Mouse (Mus musculus) MEL (cell line): Measurements from ENCODE around the gene C030005K15Rik. TPM values are rescaled to one million over a fixed set of nuclear protein-coding genes. Genes with fewer than 3 reads are reported as not detected.
"Not testable (repeated sequence)": the region's sequence is repeated elsewhere in the genome, so short reads cannot be mapped to it uniquely, and the experiment has no call there.

Source experiments
- DNase-seq: peaks from one replicate; pipeline ENCODE4 v3.0.0; 2011; ENCODE audit warnings: low read depth, low spot score
- H3K27ac ChIP-seq: 2 replicates; pipeline ENCODE4 v1.5.1; 2012; ENCODE audit warnings: low read depth, mild to moderate bottlenecking, control low read depth, low read length, moderate library complexity; ENCODE audit not compliant: control insufficient read depth
- H3K27me3 ChIP-seq, 2 experiments: fragments of 150-350 bp in 1 of 2; sonication (generic) in 1 of 2; 2 replicates each; pipeline ENCODE4 v1.6.1; 2012; ENCODE audit warnings: low read length in 2 of 2, mild to moderate bottlenecking in 2 of 2, improper control_type of control experiment in 1 of 2, moderate library complexity in 1 of 2; ENCODE audit not compliant: insufficient read depth in 2 of 2, control insufficient read depth in 1 of 2
- H3K36me3 ChIP-seq, 2 experiments: 2 replicates each; pipeline ENCODE4 v1.6.1; 2012 to 2014; ENCODE audit warnings: low read length in 2 of 2, improper control_type of control experiment in 1 of 2, inconsistent platforms in 1 of 2, mild to moderate bottlenecking in 1 of 2; ENCODE audit not compliant: insufficient read depth in 2 of 2, control insufficient read depth in 1 of 2
- H3K4me1 ChIP-seq, 2 experiments: fragments of 150-350 bp in 1 of 2; sonication (generic) in 1 of 2; 2 replicates each; pipeline ENCODE4 v1.6.1; 2012; ENCODE audit warnings: low read length in 2 of 2, improper control_type of control experiment in 1 of 2, mild to moderate bottlenecking in 1 of 2; ENCODE audit not compliant: insufficient read depth in 2 of 2, control insufficient read depth in 1 of 2
- H3K4me3 ChIP-seq, 2 experiments: fragments of 150-350 bp in 1 of 2; sonication (generic) in 1 of 2; 2 replicates each; pipeline ENCODE4 v1.5.1; 2012; ENCODE audit warnings: low read depth in 2 of 2, low read length in 2 of 2, mild to moderate bottlenecking in 2 of 2, moderate library complexity in 2 of 2, control low read depth in 1 of 2, improper control_type of control experiment in 1 of 2; ENCODE audit not compliant: control insufficient read depth in 1 of 2, insufficient read depth in 1 of 2
- H3K79me2 ChIP-seq: 2 replicates; pipeline ENCODE4 v1.6.1; 2012; ENCODE audit warnings: mild to moderate bottlenecking, low read length, moderate library complexity; ENCODE audit not compliant: control insufficient read depth, poor library complexity, insufficient read depth
- H3K9ac ChIP-seq: 2 replicates; pipeline ENCODE4 v1.6.1; 2012; ENCODE audit warnings: low read depth, mild to moderate bottlenecking, control low read depth, low read length, moderate library complexity; ENCODE audit not compliant: control insufficient read depth, poor library complexity, severe bottlenecking
- H3K9me3 ChIP-seq: fragments of 150-350 bp; sonication (generic); replicated peaks from 2 replicates; pipeline ENCODE4 v1.6.1; 2012; ENCODE audit warnings: mild to moderate bottlenecking, low read length, improper control_type of control experiment, moderate library complexity; ENCODE audit not compliant: insufficient read depth
- CHD1 ChIP-seq: IDR thresholded peaks from 2 replicates; pipeline ENCODE4 v1.6.1; 2012; ENCODE audit warnings: low read depth, mild to moderate bottlenecking, inconsistent platforms, low read length, improper control_type of control experiment
- CTCF ChIP-seq, 3 experiments: IDR thresholded peaks in 2 of 3; conservative IDR thresholded peaks in 1 of 3; 2 replicates each; pipeline ENCODE4 v1.5.1; 2011 to 2012; ENCODE audit warnings: low read length in 3 of 3, low read depth in 2 of 3, mild to moderate bottlenecking in 2 of 3, improper control_type of control experiment in 1 of 3, inconsistent platforms in 1 of 3, mixed read lengths in 1 of 3, moderate library complexity in 1 of 3; ENCODE audit not compliant: control insufficient read depth in 1 of 3, insufficient read depth in 1 of 3, poor library complexity in 1 of 3, severe bottlenecking in 1 of 3
- MAX ChIP-seq: IDR thresholded peaks from 2 replicates; pipeline ENCODE4 v1.6.1; 2011; ENCODE audit warnings: low read length, improper control_type of control experiment
- MEF2A ChIP-seq: IDR thresholded peaks from 2 replicates; pipeline ENCODE4 v1.6.1; 2014; ENCODE audit warnings: low read depth, mild to moderate bottlenecking, inconsistent platforms, low read length, improper control_type of control experiment; ENCODE audit not compliant: poor library complexity, insufficient replicate concordance, severe bottlenecking; ENCODE audit errors: extremely low read depth
- NRF1 ChIP-seq: IDR thresholded peaks from 2 replicates; pipeline ENCODE4 v1.6.1; 2014; ENCODE audit warnings: low read depth, mild to moderate bottlenecking, inconsistent platforms, low read length, improper control_type of control experiment, moderate library complexity; ENCODE audit not compliant: poor library complexity, insufficient read depth, severe bottlenecking
- RAD21 ChIP-seq: IDR thresholded peaks from 2 replicates; pipeline ENCODE4 v1.6.1; 2011; ENCODE audit warnings: mild to moderate bottlenecking, low read depth, low read length, improper control_type of control experiment
- SIN3A ChIP-seq: IDR thresholded peaks from 2 replicates; pipeline ENCODE4 v1.6.1; 2012; ENCODE audit warnings: low read length, improper control_type of control experiment, inconsistent platforms
- SMC3 ChIP-seq: IDR thresholded peaks from 2 replicates; pipeline ENCODE4 v1.6.1; 2011; ENCODE audit warnings: low read depth, low read length, improper control_type of control experiment
- TBP ChIP-seq: IDR thresholded peaks from 2 replicates; pipeline ENCODE4 v1.8.0; 2011; ENCODE audit warnings: low read depth, low read length, improper control_type of control experiment
- USF2 ChIP-seq, 2 experiments: IDR thresholded peaks; 2 replicates each; pipeline ENCODE4 v1.6.1; 2011 to 2012; ENCODE audit warnings: improper control_type of control experiment in 2 of 2, low read length in 2 of 2, borderline replicate concordance in 1 of 2, inconsistent platforms in 1 of 2, low read depth in 1 of 2, mild to moderate bottlenecking in 1 of 2; ENCODE audit not compliant: insufficient read depth in 1 of 2
- ZKSCAN1 ChIP-seq: IDR thresholded peaks from 2 replicates; pipeline ENCODE4 v1.6.1; 2012; ENCODE audit warnings: low read depth, mild to moderate bottlenecking, inconsistent platforms, low read length, improper control_type of control experiment, moderate library complexity
- polyA plus RNA-seq, 2 experiments: library from polyadenylated mRNA; stranded (reverse) in 1 of 2; unstranded in 1 of 2; fragments of >175 nt in 1 of 2; fragments of >200 nt in 1 of 2; gene quantifications; 2 replicates each; pipeline versions ENCODE4 v1.2.1 to v1.2.4; 2012; ENCODE audit warnings: low replicate concordance in 2 of 2, low read depth in 1 of 2; ENCODE audit not compliant: insufficient read length in 2 of 2, insufficient read depth in 1 of 2, missing spikeins in 1 of 2
- total RNA-seq: library from RNA; depleted of rRNA; stranded (reverse); fragments of 300-350 nt; gene quantifications from 2 replicates; pipeline ENCODE4 v1.2.3, GENCODE M21; 2012; rRNA removed

C030005K15Rik gene
- not detected in 2 replicates for total RNA-seq
- polyA plus RNA-seq, result not detected

DNA sequence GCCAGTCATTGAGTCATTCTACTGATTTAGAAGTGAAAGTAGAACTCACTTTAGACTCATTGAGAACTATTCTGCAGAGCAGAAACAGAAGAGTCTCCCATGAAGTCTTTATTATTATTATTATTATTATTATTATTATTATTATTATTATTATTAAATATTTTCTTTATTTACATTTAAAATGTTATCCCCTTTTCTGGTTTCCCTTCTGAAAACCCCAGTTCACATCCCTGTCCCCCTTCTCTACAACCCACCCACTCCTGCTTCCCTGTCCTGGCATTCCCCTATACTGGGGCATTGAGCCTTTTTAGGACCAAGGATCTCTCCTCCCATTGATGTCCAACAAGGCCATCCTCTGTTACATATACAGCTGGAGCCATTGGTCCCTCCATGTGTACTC is at the start of gene C030005K15Rik:
TSS of gene C030005K15Rik (minus strand) at position 101 of the 400 bp plus-strand sequence.
- not testable (repeated sequence) for DNase-seq, H3K27me3 ChIP-seq, H3K79me2 ChIP-seq, H3K4me3 ChIP-seq, H3K27ac ChIP-seq, H3K36me3 ChIP-seq, H3K9ac ChIP-seq, H3K9me3 ChIP-seq, H3K4me1 ChIP-seq

DNA sequence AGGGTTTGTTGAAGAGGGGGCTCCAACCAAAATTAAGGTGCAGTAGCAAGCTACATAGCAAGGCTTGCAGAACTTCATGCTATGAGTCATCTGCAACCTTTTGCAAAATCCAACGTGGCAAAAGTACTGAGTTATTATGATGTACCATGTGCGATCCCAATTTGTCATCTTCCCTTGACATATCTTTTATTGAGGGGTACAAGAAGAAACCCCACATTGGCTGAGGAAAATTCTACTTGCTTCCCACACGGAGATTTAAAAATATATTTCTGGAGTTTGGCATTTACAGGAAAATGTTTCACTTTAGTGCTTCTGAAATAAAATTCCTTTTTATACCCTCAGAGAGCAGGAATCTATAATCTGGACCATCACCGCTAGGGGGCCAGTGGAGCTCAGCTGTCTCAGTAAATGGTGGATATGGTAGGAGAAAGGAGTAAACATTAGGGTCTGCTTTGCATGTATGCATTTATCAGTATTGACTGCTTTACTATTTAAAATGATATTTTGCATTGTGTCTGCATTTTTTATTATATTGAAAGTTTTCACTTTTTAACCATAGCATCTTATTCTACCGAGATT is 41.7 kb upstream of the C030005K15Rik start:
- H3K27me3 ChIP-seq, result no peaks in the 10 kb centered on the region

DNA sequence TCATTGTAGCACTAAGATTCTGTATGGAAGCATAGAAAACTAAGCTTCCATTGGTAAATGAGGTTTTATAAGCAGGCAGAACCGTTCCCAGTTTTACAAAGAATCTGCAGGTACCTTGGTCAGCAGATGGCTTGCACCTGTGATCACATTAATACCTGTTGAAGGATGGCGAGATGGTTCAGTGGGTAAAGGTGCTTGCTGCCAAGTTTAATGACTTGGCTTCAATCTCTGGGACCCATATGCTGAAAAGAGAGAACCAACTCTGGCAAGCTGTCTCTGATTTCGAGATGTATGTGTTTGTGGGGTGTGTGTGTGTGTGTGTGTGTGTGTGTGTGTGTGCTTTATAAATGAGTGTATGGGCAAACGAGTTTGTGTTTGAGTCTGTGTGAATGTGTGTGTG is 27.3 kb upstream of the C030005K15Rik start:
- Histone ChIP-seq H3K4me1 (no peaks in the 10 kb centered on the region), H3K9ac (no peak overlapping the region)
- no peak for TF ChIP-seq ZKSCAN1

More for the DNA sequence above, 41.7 kb upstream of the C030005K15Rik start:
- no peaks in the 10 kb centered on the region for H3K36me3 ChIP-seq
- TF ChIP-seq CTCF (IDR thresholded peaks at IDR 0.05 in 2 of 3, conservative IDR thresholded peaks at IDR 0.05 in 1 of 3; ENCODE audit: control insufficient read depth in 1 of 3, insufficient read depth in 1 of 3, low read depth in 2 of 3, low read length in 3 of 3, poor library complexity in 1 of 3, severe bottlenecking in 1 of 3) (peak; percentile 26 to 37 (median 32)), CHD1 (no peak), SMC3 (peak; percentile 28), RAD21 (peak; percentile 6), SIN3A (no peak), NRF1 (no peak)
- H3K9ac ChIP-seq, result no peak overlapping the region
- no peak overlapping the region for H3K4me3 ChIP-seq
- no peak overlapping the region for H3K27ac ChIP-seq
- no peaks in the 10 kb centered on the region for H3K79me2 ChIP-seq
- H3K4me1 ChIP-seq, result no peaks in the 10 kb centered on the region
- DNase-seq, result peak; percentile 9
- no peaks in the 10 kb centered on the region for H3K9me3 ChIP-seq

DNA sequence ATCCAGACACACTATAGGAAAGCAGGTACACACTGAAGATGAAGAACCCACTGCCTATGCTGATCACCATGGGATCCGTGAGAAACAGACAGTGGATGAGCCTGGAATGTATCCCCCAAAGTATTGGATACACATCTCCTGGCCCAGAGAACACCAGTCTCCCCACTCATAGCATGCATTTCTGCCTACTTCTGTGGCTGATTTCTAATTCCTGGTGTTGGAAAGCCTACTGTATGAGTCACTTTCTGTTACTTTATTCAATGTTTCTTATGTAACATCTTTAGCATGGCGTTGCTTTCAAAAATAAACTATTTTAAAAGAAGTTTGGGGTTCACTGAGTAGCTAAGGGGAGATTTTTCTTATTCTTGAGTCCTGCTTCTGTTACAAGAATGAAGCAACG is 20.7 kb upstream of the C030005K15Rik start:
- no peak for DNase-seq
- no peak overlapping the region for H3K4me3 ChIP-seq
- no peaks in the 10 kb centered on the region for H3K36me3 ChIP-seq
- no peak overlapping the region for H3K27ac ChIP-seq
- no peaks in the 10 kb centered on the region for H3K9me3 ChIP-seq
- H3K27me3 ChIP-seq, result no peaks in the 10 kb centered on the region
- no peaks in the 10 kb centered on the region for H3K79me2 ChIP-seq
- H3K4me1 ChIP-seq, result no peaks in the 10 kb centered on the region
- no peak for TF ChIP-seq MAX
- no peak for TF ChIP-seq MEF2A
- TF ChIP-seq USF2 (IDR thresholded peaks at IDR 0.05; ENCODE audit: borderline replicate concordance in 1 of 2, insufficient read depth in 1 of 2, low read depth in 1 of 2, low read length in 2 of 2), result no peak
- no peak for TF ChIP-seq RAD21
- TF ChIP-seq TBP, result no peak
- no peak for TF ChIP-seq NRF1
- TF ChIP-seq CTCF (IDR thresholded peaks at IDR 0.05 in 2 of 3, conservative IDR thresholded peaks at IDR 0.05 in 1 of 3; ENCODE audit: control insufficient read depth in 1 of 3, insufficient read depth in 1 of 3, low read depth in 2 of 3, low read length in 3 of 3, poor library complexity in 1 of 3, severe bottlenecking in 1 of 3), result no peak
- H3K9ac ChIP-seq, result no peak overlapping the region

More for the DNA sequence above, 27.3 kb upstream of the C030005K15Rik start:
- no peaks in the 10 kb centered on the region for H3K27me3 ChIP-seq
- no peaks in the 10 kb centered on the region for H3K79me2 ChIP-seq
- H3K36me3 ChIP-seq, result no peaks in the 10 kb centered on the region
- H3K27ac ChIP-seq, result no peak overlapping the region
- no peak overlapping the region for H3K4me3 ChIP-seq
- DNase-seq, result no peak
- no peaks in the 10 kb centered on the region for H3K9me3 ChIP-seq
